Mouse (Mus musculus) CH12.LX (cell line): ENCODE results near the gene Tlr2. TPM values are rescaled to one million over a fixed set of nuclear protein-coding genes. Genes with fewer than 3 reads are reported as not detected.

Experiments
- DNase-seq: peaks from one replicate; pipeline ENCODE4 v3.0.0-alpha.2; 2013; ENCODE audit errors: extremely low read depth
- H3K27ac ChIP-seq: 2 replicates; pipeline ENCODE4 v1.5.1; 2012; ENCODE audit warnings: low read depth, mild to moderate bottlenecking, control low read depth, moderate library complexity; ENCODE audit not compliant: insufficient read depth
- H3K27me3 ChIP-seq: replicated peaks from 2 replicates; pipeline ENCODE3; 2012; ENCODE audit warnings: inconsistent platforms
- H3K36me3 ChIP-seq, 2 experiments: replicated peaks in 1 of 2; 2 replicates each; pipeline versions ENCODE3 to v1.6.1; 2012; ENCODE audit warnings: inconsistent platforms in 1 of 2, low read length in 1 of 2, mild to moderate bottlenecking in 1 of 2, mixed read lengths in 1 of 2, moderate library complexity in 1 of 2; ENCODE audit not compliant: control insufficient read depth in 1 of 2, insufficient read depth in 1 of 2
- H3K4me1 ChIP-seq, 2 experiments: 2 replicates each; pipeline ENCODE4 v1.6.1; 2012; ENCODE audit warnings: inconsistent platforms in 1 of 2, moderate library complexity in 1 of 2; ENCODE audit not compliant: insufficient read depth in 2 of 2, control insufficient read depth in 1 of 2
- H3K4me2 ChIP-seq: 2 replicates; pipeline ENCODE4 v1.6.1; 2012; ENCODE audit warnings: low read depth, mild to moderate bottlenecking, control low read depth; ENCODE audit not compliant: poor library complexity, insufficient read depth, severe bottlenecking
- H3K4me3 ChIP-seq, 3 experiments: fragments of 150-350 bp in 1 of 3; sonication (generic) in 1 of 3; replicated peaks in 1 of 3; 2 replicates each; pipeline versions ENCODE3 to v1.5.1; 2011 to 2012; ENCODE audit warnings: low read depth in 2 of 3, low read length in 2 of 3, mild to moderate bottlenecking in 2 of 3, moderate library complexity in 2 of 3, control low read depth in 1 of 3, improper control_type of control experiment in 1 of 3, inconsistent platforms in 1 of 3, mixed read lengths in 1 of 3; ENCODE audit not compliant: poor library complexity in 1 of 3
- H3K79me2 ChIP-seq: replicated peaks from 2 replicates; pipeline ENCODE4 v1.6.1; 2012; ENCODE audit warnings: mild to moderate bottlenecking, moderate library complexity; ENCODE audit not compliant: control insufficient read depth, poor library complexity, insufficient read depth, severe bottlenecking; ENCODE audit errors: extremely low read depth
- H3K9ac ChIP-seq: 2 replicates; pipeline ENCODE4 v1.6.1; 2012; ENCODE audit warnings: low read depth, mild to moderate bottlenecking, control low read depth, moderate library complexity; ENCODE audit not compliant: insufficient read depth
- H3K9me3 ChIP-seq: replicated peaks from 2 replicates; pipeline ENCODE3; 2012; ENCODE audit warnings: low read length, inconsistent platforms, mixed read lengths
- CHD1 ChIP-seq: IDR thresholded peaks from 2 replicates; pipeline ENCODE4 v1.6.1; 2012; ENCODE audit warnings: low read depth, low read length, improper control_type of control experiment, inconsistent platforms
- CTCF ChIP-seq, 2 experiments: IDR thresholded peaks in 1 of 2; conservative IDR thresholded peaks in 1 of 2; 2 replicates each; pipeline ENCODE4 v1.5.1; 2011 to 2012; ENCODE audit warnings: low read depth in 2 of 2, low read length in 2 of 2, improper control_type of control experiment in 1 of 2, inconsistent platforms in 1 of 2, mild to moderate bottlenecking in 1 of 2, moderate library complexity in 1 of 2
- E2F4 ChIP-seq: IDR thresholded peaks from 2 replicates; pipeline ENCODE4 v1.6.1; 2011; ENCODE audit warnings: low read depth, low read length, improper control_type of control experiment; ENCODE audit not compliant: insufficient replicate concordance
- EP300 ChIP-seq: IDR thresholded peaks from 2 replicates; pipeline ENCODE4 v1.6.1; 2011; ENCODE audit warnings: low read length, improper control_type of control experiment
- HCFC1 ChIP-seq: IDR thresholded peaks from 2 replicates; pipeline ENCODE4 v1.6.1; 2012; ENCODE audit warnings: low read depth, mild to moderate bottlenecking, inconsistent platforms, low read length, improper control_type of control experiment
- IRF4 ChIP-seq: IDR thresholded peaks from 2 replicates; pipeline ENCODE4 v1.6.1; 2014; ENCODE audit warnings: low read depth, mild to moderate bottlenecking, inconsistent platforms, low read length, improper control_type of control experiment
- JUN ChIP-seq: IDR thresholded peaks from 2 replicates; pipeline ENCODE4 v1.6.1; 2011; ENCODE audit warnings: low read depth, mild to moderate bottlenecking, low read length, improper control_type of control experiment, moderate library complexity; ENCODE audit not compliant: insufficient read depth
- JUND ChIP-seq: conservative IDR thresholded peaks from 2 replicates; pipeline ENCODE4 v1.6.1; 2011; ENCODE audit warnings: low read depth, low read length, improper control_type of control experiment
- KAT2A ChIP-seq: IDR thresholded peaks from 2 replicates; pipeline ENCODE4 v1.6.1; 2012; ENCODE audit warnings: low read length, improper control_type of control experiment, inconsistent platforms; ENCODE audit not compliant: insufficient replicate concordance
- MAZ ChIP-seq: IDR thresholded peaks from 2 replicates; pipeline ENCODE4 v1.6.1; 2012; ENCODE audit warnings: low read depth, mild to moderate bottlenecking, inconsistent platforms, low read length, improper control_type of control experiment, moderate library complexity
- MXI1 ChIP-seq: IDR thresholded peaks from 2 replicates; pipeline ENCODE4 v1.6.1; 2011; ENCODE audit warnings: mild to moderate bottlenecking, low read depth, low read length, improper control_type of control experiment
- NELFE ChIP-seq: IDR thresholded peaks from 2 replicates; pipeline ENCODE4 v1.6.1; 2011; ENCODE audit warnings: low read depth, low read length, improper control_type of control experiment
- NRF1 ChIP-seq: IDR thresholded peaks from 2 replicates; pipeline ENCODE4 v1.6.1; 2014; ENCODE audit warnings: low read depth, mild to moderate bottlenecking, inconsistent platforms, low read length, improper control_type of control experiment, moderate library complexity
- POLR2AphosphoS2 ChIP-seq: IDR thresholded peaks from 2 replicates; pipeline ENCODE4 v1.6.1; 2011; ENCODE audit warnings: low read depth, low read length, improper control_type of control experiment
- RAD21 ChIP-seq: IDR thresholded peaks from 2 replicates; pipeline ENCODE4 v1.6.1; 2011; ENCODE audit warnings: low read depth, mild to moderate bottlenecking, low read length, improper control_type of control experiment, moderate library complexity
- SIN3A ChIP-seq: IDR thresholded peaks from 2 replicates; pipeline ENCODE4 v1.6.1; 2012; ENCODE audit warnings: low read length, improper control_type of control experiment, inconsistent platforms
- USF1 ChIP-seq: IDR thresholded peaks from 2 replicates; pipeline ENCODE4 v1.6.1; 2014; ENCODE audit warnings: low read depth, mild to moderate bottlenecking, inconsistent platforms, low read length, improper control_type of control experiment
- ZC3H11A ChIP-seq: IDR thresholded peaks from 2 replicates; pipeline ENCODE4 v1.6.1; 2012; ENCODE audit warnings: low read depth, mild to moderate bottlenecking, inconsistent platforms, low read length, improper control_type of control experiment
- dilution Hi-C: fragments of 300-500 bp; cut with MboI; formaldehyde crosslinking; loops from 2 replicates; pipeline ENCODE4 v1.14.3; 2020; ENCODE audit warnings: low sequenced_read_pairs; ENCODE audit not compliant: extremely low pct_unique_long_range_greater_than_20kb, extremely low pct_ligation_motif_present
- in situ Hi-C: fragments of 300-500 bp; cut with MboI; formaldehyde crosslinking; loops from 3 replicates; pipeline ENCODE4 v1.14.3; 2019; ENCODE audit warnings: low sequenced_read_pairs, low pct_ligation_motif_present, low pct_unique_long_range_greater_than_20kb, mixed read lengths
- polyA plus RNA-seq: library from polyadenylated mRNA; unstranded; fragments of >175 nt; gene quantifications from 2 replicates; pipeline ENCODE4 v1.2.1, GENCODE M21; 2012; ENCODE audit warnings: low read depth; ENCODE audit not compliant: insufficient read length
- total RNA-seq, 2 experiments: library from RNA; depleted of rRNA; stranded (reverse); fragments of 300-350 nt in 1 of 2; fragments of >200 nt in 1 of 2; gene quantifications; 2 replicates each; pipeline ENCODE4 v1.2.3; 2012 to 2014

Tlr2 gene
- total and polyA plus RNA-seq, 3 experiments: 8.8 to 19.9 (median 19.6) TPM

- H3K79me2 ChIP-seq: no peaks in the 10 kb centered on the region
- no peaks in the 10 kb centered on the region for H3K4me1 ChIP-seq
- no peaks in the 10 kb centered on the region for H3K9me3 ChIP-seq
- in situ Hi-C loops (no loop called here), dilution Hi-C loops (no loop called here)
- no peak overlapping the region for H3K27ac ChIP-seq
- no peaks in the 10 kb centered on the region for H3K36me3 ChIP-seq
- H3K4me2 ChIP-seq: no peak overlapping the region
- no peak for TF ChIP-seq EP300
- TF ChIP-seq NRF1: no peak
- no peak for TF ChIP-seq E2F4
- TF ChIP-seq HCFC1: no peak
- no peak for TF ChIP-seq CTCF (conservative IDR thresholded peaks at IDR 0.05 in 1 of 2, IDR thresholded peaks at IDR 0.05 in 1 of 2; ENCODE audit: low read depth in 2 of 2, low read length in 2 of 2)
- TF ChIP-seq POLR2AphosphoS2: no peak
- no peak for TF ChIP-seq USF1
- TF ChIP-seq JUND: no peak
- TF ChIP-seq IRF4: no peak
- TF ChIP-seq MAZ: no peak
- no peak for TF ChIP-seq NELFE
- no peak for TF ChIP-seq CHD1
- TF ChIP-seq, all 38 proteins: peak for 0
- DNase-seq: no peak
- H3K9ac ChIP-seq: no peak overlapping the region
- H3K27me3 ChIP-seq: no peaks in the 10 kb centered on the region
- no peak overlapping the region for H3K4me3 ChIP-seq
Measured at GRCm38 (mm10) chr3:83823774-83824173, 17.8 kb downstream of the Tlr2 start.

- DNase-seq: no peak
- in situ Hi-C loops: no loop called here
- Histone ChIP-seq H3K36me3 (no peaks in the 10 kb centered on the region), H3K79me2 (no peaks in the 10 kb centered on the region), H3K4me2 (no peak overlapping the region), H3K4me1 (peaks cover 2 to 26% of the 10 kb centered on the region in 2 experiments; a peak in 3 of 4 replicates), H3K9ac (no peak overlapping the region), H3K9me3 (no peaks in the 10 kb centered on the region), H3K27ac (no peak overlapping the region), H3K4me3 (no peak overlapping the region), H3K27me3 (no peaks in the 10 kb centered on the region)
- TF ChIP-seq E2F4 (no peak), MAZ (no peak), ZC3H11A (no peak), KAT2A (no peak), JUN (no peak), RAD21 (no peak), SIN3A (no peak), MXI1 (no peak), CTCF (conservative IDR thresholded peaks at IDR 0.05 in 1 of 2, IDR thresholded peaks at IDR 0.05 in 1 of 2; ENCODE audit: low read depth in 2 of 2, low read length in 2 of 2) (no peak)
- dilution Hi-C loops: no loop called here
Measured at GRCm38 (mm10) chr3:83816372-83816925, 25.1 kb downstream of the Tlr2 start.
